In the genomic region with DNA sequence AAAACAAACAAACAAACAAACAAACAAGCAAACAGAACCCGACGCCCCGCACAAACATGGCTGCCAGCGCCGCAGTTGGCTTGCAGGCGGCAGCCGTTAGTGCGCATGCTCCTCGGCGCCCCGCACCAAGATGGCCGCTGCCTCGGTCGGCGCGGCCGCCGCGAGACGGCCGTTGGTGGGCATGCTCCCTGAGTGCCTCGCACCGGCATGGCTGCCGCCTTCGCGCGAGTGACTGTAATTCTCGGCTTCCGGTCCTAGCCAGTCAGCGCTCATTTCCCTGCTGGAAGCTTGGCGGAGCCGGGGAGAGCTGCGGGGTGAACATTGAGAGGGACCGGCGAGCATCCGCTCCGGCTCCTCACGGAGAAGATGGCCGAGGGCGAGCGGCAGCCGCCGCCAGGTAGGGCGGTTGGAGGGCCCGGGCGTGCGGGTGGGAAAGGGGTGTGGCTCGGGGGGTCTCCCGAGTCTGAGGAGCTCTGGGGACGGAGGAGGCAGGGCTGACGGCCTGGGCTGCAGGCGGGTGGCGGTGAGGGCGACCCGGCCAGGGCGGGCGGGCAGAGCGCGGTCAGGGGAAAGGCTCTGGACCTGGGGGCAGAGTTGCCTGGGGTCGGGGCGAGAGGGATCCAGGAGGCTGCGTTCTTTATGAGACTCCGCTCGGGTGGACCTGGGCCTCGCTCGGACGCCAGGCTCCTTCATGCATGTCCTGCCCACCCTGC, we compare ENCODE assay signal across 8 mouse cellular contexts. TPM values are rescaled to one million over a fixed set of nuclear protein-coding genes. Genes with fewer than 3 reads are reported as not detected.
A peak's percentile ranks its signal among the peaks of the same experiment; 100 is the strongest.
DNase-seq lines count a peak whose midpoint lies in the region; ATAC-seq and TF ChIP-seq lines count a peak whose summit lies in the region.

A gene (plus strand): TSS at position 104 of the 713 bp plus-strand sequence.

- TF ChIP-seq CTCF in bone marrow macrophage, adult 2 months (IDR thresholded peaks at IDR 0.05; ENCODE audit: low read depth, low read length) = no peak
- TF ChIP-seq CTCF in embryonic fibroblast, embryonic 13.5 days (IDR thresholded peaks at IDR 0.05; ENCODE audit: borderline replicate concordance, insufficient read depth, low read length) = no peak
- TF ChIP-seq CTCF in liver, adult 2 months (IDR thresholded peaks at IDR 0.05; ENCODE audit: low read depth, low read length) = no peak

- TF ChIP-seq POLR2A in bone marrow macrophage, adult 2 months (IDR thresholded peaks at IDR 0.05; ENCODE audit: borderline replicate concordance, low read depth, low read length) = peak; percentile 100
- TF ChIP-seq POLR2A in embryonic fibroblast, embryonic 13.5 days (IDR thresholded peaks at IDR 0.05; ENCODE audit: low read depth, low read length) = peak; percentile 98
- peak; percentile 96 for TF ChIP-seq POLR2A in liver, adult 2 months (IDR thresholded peaks at IDR 0.05; ENCODE audit: extremely low read depth, insufficient read depth, low read length)
- peak; percentile 87 for TF ChIP-seq POLR2A in myocyte (IDR thresholded peaks at IDR 0.05; ENCODE audit: insufficient read length, low read depth)

- peak within 1 kb of the TSS; percentile 66 for H3K27ac ChIP-seq in bone marrow macrophage, adult 2 months (ENCODE audit: insufficient read depth, low read depth, low read length)
- peak within 1 kb of the TSS; percentile 60 for H3K27ac ChIP-seq in embryonic fibroblast, embryonic 13.5 days (ENCODE audit: insufficient read depth, low read length)
- H3K27ac ChIP-seq in heart, embryonic 11.5 days (ENCODE audit: low read depth, low read length) = peak within 1 kb of the TSS; percentile 99
- peak within 1 kb of the TSS; percentile 99 for H3K27ac ChIP-seq in kidney, embryonic 16.5 days (ENCODE audit: low read length)
- peak within 1 kb of the TSS; percentile 92 for H3K27ac ChIP-seq in liver, adult 2 months (replicated peaks; ENCODE audit: insufficient read depth, low read depth, low read length)

- H3K4me1 ChIP-seq in bone marrow macrophage, adult 2 months (ENCODE audit: control insufficient read depth, insufficient read depth, low read length) = peaks cover 15% of the 10 kb centered on the region
- peaks cover 14% of the 10 kb centered on the region for H3K4me1 ChIP-seq in embryonic fibroblast, embryonic 13.5 days (ENCODE audit: control insufficient read depth, insufficient read depth, low read length)
- H3K4me1 ChIP-seq in heart, embryonic 11.5 days (ENCODE audit: control insufficient read depth, insufficient read depth, low read length) = peaks cover 23% of the 10 kb centered on the region
- peaks cover 32% of the 10 kb centered on the region for H3K4me1 ChIP-seq in kidney, embryonic 16.5 days (ENCODE audit: insufficient read depth, low read length)
- H3K4me1 ChIP-seq in liver, adult 2 months (ENCODE audit: control insufficient read depth, insufficient read depth, low read length) = peaks cover 25% of the 10 kb centered on the region

- peak within 1 kb of the TSS; percentile 99 for H3K9ac ChIP-seq in heart, embryonic 11.5 days (ENCODE audit: low read depth, low read length)
- peak within 1 kb of the TSS; percentile 98 for H3K9ac ChIP-seq in kidney, embryonic 16.5 days (replicated peaks; ENCODE audit: low read length)
- peak within 1 kb of the TSS; percentile 75 for H3K9ac ChIP-seq in liver, adult 2 months (ENCODE audit: low read depth, low read length)

- peak within 1 kb of the TSS; percentile 90 for H3K4me2 ChIP-seq in heart, embryonic 11.5 days
- H3K4me2 ChIP-seq in kidney, embryonic 16.5 days (replicated peaks; ENCODE audit: low read depth, low read length) = peak within 1 kb of the TSS; percentile 87
- peak within 1 kb of the TSS; percentile 98 for H3K4me2 ChIP-seq in myocyte (ENCODE audit: low read depth)

- peak within 1 kb of the TSS; percentile 69 for H3ac ChIP-seq in myocyte (ENCODE audit: control insufficient read depth, insufficient read length)

- peak; percentile 87 for ATAC-seq in heart, embryonic 11.5 days (replicated peaks; ENCODE audit: insufficient number of reproducible peaks, low FRiP score, low TSS enrichment)
- peak; percentile 85 for ATAC-seq in kidney, embryonic 16.5 days (ENCODE audit: low FRiP score, low TSS enrichment)

- H3K36me3 ChIP-seq in heart, embryonic 11.5 days (ENCODE audit: control insufficient read depth, insufficient read depth, low read length) = 0 out of 2 replicates have a peak, but pooled peaks cover 4% of the 10 kb centered on the region
- H3K36me3 ChIP-seq in kidney, embryonic 16.5 days (ENCODE audit: insufficient read depth, low read length) = no peaks in the 10 kb centered on the region
- H3K36me3 ChIP-seq in liver, adult 2 months (ENCODE audit: control insufficient read depth, insufficient read depth, low read length) = no peaks in the 10 kb centered on the region
- peaks cover 2% of the 10 kb centered on the region for H3K36me3 ChIP-seq in myocyte (ENCODE audit: control insufficient read depth, insufficient read depth)
- H3K36me3 ChIP-seq in splenic B cell, adult 2 months (ENCODE audit: control insufficient read depth, insufficient read depth, low read length, poor library complexity, severe bottlenecking) = no peaks in the 10 kb centered on the region

- H3K27me3 ChIP-seq in heart, embryonic 11.5 days (ENCODE audit: control insufficient read depth, insufficient read depth, low read length) = no peaks in the 10 kb centered on the region
- H3K27me3 ChIP-seq in kidney, embryonic 16.5 days (ENCODE audit: insufficient read depth, low read length) = no peaks in the 10 kb centered on the region
- no peaks in the 10 kb centered on the region for H3K27me3 ChIP-seq in liver, adult 2 months (ENCODE audit: control insufficient read depth, insufficient read depth, low read length)
- no peaks in the 10 kb centered on the region for H3K27me3 ChIP-seq in myocyte (ENCODE audit: control insufficient read depth, insufficient read depth, insufficient read length)
- no peaks in the 10 kb centered on the region for H3K27me3 ChIP-seq in splenic B cell, adult 2 months (ENCODE audit: control insufficient read depth, insufficient read depth, low read length, poor library complexity, severe bottlenecking)

- H3K79me2 ChIP-seq in liver, adult 2 months (ENCODE audit: control insufficient read depth, insufficient read depth, low read length) = peaks cover 35% of the 10 kb centered on the region
- peaks cover 46% of the 10 kb centered on the region for H3K79me2 ChIP-seq in myocyte (ENCODE audit: control insufficient read depth, insufficient read depth)

- peak within 1 kb of the TSS; percentile 62 for H3K4me3 ChIP-seq in bone marrow macrophage, adult 2 months (ENCODE audit: insufficient read depth, low read length)
- H3K4me3 ChIP-seq in embryonic fibroblast, embryonic 13.5 days (ENCODE audit: insufficient read depth, low read length) = peak within 1 kb of the TSS; percentile 71
- peak within 1 kb of the TSS; percentile 93 for H3K4me3 ChIP-seq in heart, embryonic 11.5 days (ENCODE audit: low read depth, low read length)
- H3K4me3 ChIP-seq in kidney, embryonic 16.5 days (ENCODE audit: low read length) = peak within 1 kb of the TSS; percentile 91
- peak within 1 kb of the TSS; percentile 73 for H3K4me3 ChIP-seq in liver, adult 2 months (ENCODE audit: insufficient read depth, low read depth, low read length)
- peak within 1 kb of the TSS; percentile 98 for H3K4me3 ChIP-seq in myocyte

- WGBS in heart, embryonic 11.5 days (ENCODE audit: insufficient replicate concordance) = under 1% methylated on average over 66 of the region's 67 CpGs
- WGBS in kidney, embryonic 16.5 days = 0% methylated on average over 64 of the region's 67 CpGs
- WGBS in liver, adult 2 months = under 1% methylated on average over 64 of the region's 67 CpGs

- DNase-seq in 416B (ENCODE audit: low read depth) = peak; percentile 94
- DNase-seq in liver, adult 2 months (ENCODE audit: extremely low read depth, low read depth, low spot score) = no peak
- peak; percentile 96 for DNase-seq in splenic B cell, adult 2 months (ENCODE audit: low read depth, low spot score)

- no peaks in the 10 kb centered on the region for H3K9me3 ChIP-seq in heart, embryonic 11.5 days (replicated peaks; ENCODE audit: control insufficient read depth, low read length)
- H3K9me3 ChIP-seq in kidney, embryonic 16.5 days (ENCODE audit: low read length) = no peaks in the 10 kb centered on the region

TF ChIP-seq in myocyte, 11 proteins besides CTCF, POLR2A, EP300 and RAD21:
- TF ChIP-seq E2F4 (IDR thresholded peaks at IDR 0.05; ENCODE audit: insufficient read depth) (peak; percentile 9), USF1 (IDR thresholded peaks at IDR 0.05; ENCODE audit: low read depth) (no peak), SRF (IDR thresholded peaks at IDR 0.05; ENCODE audit: control insufficient read depth, insufficient read length, low read depth) (no peak), MAX (IDR thresholded peaks at IDR 0.05; ENCODE audit: low read depth) (no peak), MYOG (IDR thresholded peaks at IDR 0.05; ENCODE audit: control insufficient read depth in 1 of 3, insufficient read depth in 1 of 3, insufficient read length in 2 of 3, low read depth in 2 of 3) (peak in 1 of 3 experiments; percentile 20), TCF12 (IDR thresholded peaks at IDR 0.05; ENCODE audit: insufficient read depth, poor library complexity, severe bottlenecking) (no peak), MYOD1 (IDR thresholded peaks at IDR 0.05; ENCODE audit: control insufficient read depth in 1 of 3, insufficient read length in 2 of 3, low read depth in 2 of 3) (peak in 1 of 3 experiments; percentile 50), REST (IDR thresholded peaks at IDR 0.05; ENCODE audit: insufficient read depth, insufficient read length) (peak; percentile 31), POLR2AphosphoS2 (IDR thresholded peaks at IDR 0.05; ENCODE audit: insufficient read length, low read depth) (peak; percentile 85)

RNA-seq across cellular contexts. Expression of the gene that starts here (rescaled TPM):
- 110 TPM in 2 replicates for polyA plus RNA-seq in bone marrow macrophage, adult 2 months (2012; ENCODE audit: insufficient read depth, insufficient read length, missing spikeins)
- polyA plus RNA-seq in embryonic fibroblast, embryonic 13.5 days (2011; ENCODE audit: insufficient read length, low read depth, missing spikeins) = 126 and 137 TPM in 2 replicates
- polyA plus RNA-seq in heart, embryonic 11.5 days (2014; fragmentation: Nextera tagmentation; extraction: Ambion mirVana) = 50.3 and 63.5 TPM in 2 replicates
- 184 and 191 TPM in 2 replicates for polyA plus RNA-seq in kidney, embryonic 16.5 days (2015; fragmentation: Nextera tagmentation; extraction: Ambion mirVana)
- total RNA-seq in liver, adult 2 months (2014; rRNA removed) = 18.3 and 25.1 TPM in 2 replicates
- 48.9 and 54.3 TPM in 2 replicates for polyA plus RNA-seq in liver, adult 2 months (2012; rRNA removed)
- 151 TPM for polyA plus RNA-seq in myocyte (2012; fragmentation: generic; extraction: Trizol)
